Mouse (Mus musculus): ENCODE results near the gene Tbc1d30. TPM values are rescaled to one million over a fixed set of nuclear protein-coding genes. Genes with fewer than 3 reads are reported as not detected.

Gene Tbc1d30
- polyA plus RNA-seq, 1 experiment, result 0.23 TPM

GRCm38 (mm10) chr10:121282926-121283325 is 68.2 kb downstream of the Tbc1d30 start:
- TF ChIP-seq POLR2A (IDR thresholded peaks at IDR 0.05; ENCODE audit: low read depth, low read length), result no peak
- TF ChIP-seq CTCF (IDR thresholded peaks at IDR 0.05; ENCODE audit: borderline replicate concordance, insufficient read depth, low read length), result no peak
- Histone ChIP-seq H3K4me1 (ENCODE audit: control insufficient read depth, insufficient read depth, low read length) (peaks cover 9% of the 10 kb centered on the region), H3K4me3 (ENCODE audit: insufficient read depth, low read length) (no peak overlapping the region), H3K27ac (ENCODE audit: insufficient read depth, low read length) (no peak overlapping the region)

DNA sequence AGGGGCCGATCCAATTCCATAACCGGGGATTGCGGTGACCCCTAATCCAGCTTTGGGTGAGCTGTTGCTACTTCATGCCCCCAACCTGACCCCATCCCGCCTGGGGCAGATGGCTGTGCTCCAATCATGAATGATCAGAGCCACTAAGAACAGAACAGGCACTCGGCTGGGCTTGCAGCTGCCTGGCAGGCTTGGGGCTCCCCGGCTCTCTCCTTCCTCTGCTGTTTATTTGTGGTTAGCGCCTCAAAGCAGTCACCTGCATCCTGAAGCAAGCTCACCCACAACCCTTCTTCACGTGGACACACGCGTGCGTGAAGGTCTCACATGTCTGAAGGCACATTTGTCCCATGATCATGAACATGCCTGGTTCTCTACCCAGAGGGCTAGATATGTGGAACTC is 68.6 kb downstream of the Tbc1d30 start:
- no peak overlapping the region for H3K4me3 ChIP-seq (ENCODE audit: insufficient read depth, low read length)
- H3K27ac ChIP-seq (ENCODE audit: insufficient read depth, low read length), result no peak overlapping the region
- no peak for TF ChIP-seq POLR2A (IDR thresholded peaks at IDR 0.05; ENCODE audit: low read depth, low read length)
- TF ChIP-seq CTCF (IDR thresholded peaks at IDR 0.05; ENCODE audit: borderline replicate concordance, insufficient read depth, low read length), result no peak
- H3K4me1 ChIP-seq (ENCODE audit: control insufficient read depth, insufficient read depth, low read length), result peaks cover 9% of the 10 kb centered on the region

DNA sequence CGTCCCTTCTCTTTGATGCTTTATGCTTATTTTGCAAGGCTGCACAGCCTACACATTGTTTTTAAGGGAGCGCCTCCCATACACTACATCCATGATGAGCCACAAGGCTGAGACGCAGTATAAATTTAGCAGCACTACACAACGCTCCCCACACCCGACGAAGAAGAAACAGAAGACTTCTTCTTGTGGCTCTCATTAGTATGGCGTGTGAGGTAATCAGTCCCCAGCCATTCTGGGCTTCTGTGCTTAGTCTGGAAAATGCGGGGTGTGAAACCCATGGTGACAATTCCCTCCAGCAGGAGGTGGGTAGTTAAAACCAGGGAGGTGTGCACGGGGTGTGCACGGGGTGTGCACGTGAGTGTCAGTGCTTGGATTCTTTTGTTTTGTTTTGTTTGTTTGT is 70.1 kb downstream of the Tbc1d30 start:
- H3K27ac ChIP-seq (ENCODE audit: insufficient read depth, low read length), result no peak overlapping the region
- H3K4me1 ChIP-seq (ENCODE audit: control insufficient read depth, insufficient read depth, low read length), result peaks cover 9% of the 10 kb centered on the region
- TF ChIP-seq POLR2A (IDR thresholded peaks at IDR 0.05; ENCODE audit: low read depth, low read length) (no peak), CTCF (IDR thresholded peaks at IDR 0.05; ENCODE audit: borderline replicate concordance, insufficient read depth, low read length) (no peak)
- no peak overlapping the region for H3K4me3 ChIP-seq (ENCODE audit: insufficient read depth, low read length)

GRCm38 (mm10) chr10:121277022-121277471 is 74.0 kb downstream of the Tbc1d30 start:
- no peaks in the 10 kb centered on the region for H3K4me1 ChIP-seq (ENCODE audit: control insufficient read depth, insufficient read depth, low read length)
- TF ChIP-seq POLR2A (IDR thresholded peaks at IDR 0.05; ENCODE audit: low read depth, low read length) (no peak), CTCF (IDR thresholded peaks at IDR 0.05; ENCODE audit: borderline replicate concordance, insufficient read depth, low read length) (no peak)
- H3K4me3 ChIP-seq (ENCODE audit: insufficient read depth, low read length), result no peak overlapping the region
- no peak overlapping the region for H3K27ac ChIP-seq (ENCODE audit: insufficient read depth, low read length)

DNA sequence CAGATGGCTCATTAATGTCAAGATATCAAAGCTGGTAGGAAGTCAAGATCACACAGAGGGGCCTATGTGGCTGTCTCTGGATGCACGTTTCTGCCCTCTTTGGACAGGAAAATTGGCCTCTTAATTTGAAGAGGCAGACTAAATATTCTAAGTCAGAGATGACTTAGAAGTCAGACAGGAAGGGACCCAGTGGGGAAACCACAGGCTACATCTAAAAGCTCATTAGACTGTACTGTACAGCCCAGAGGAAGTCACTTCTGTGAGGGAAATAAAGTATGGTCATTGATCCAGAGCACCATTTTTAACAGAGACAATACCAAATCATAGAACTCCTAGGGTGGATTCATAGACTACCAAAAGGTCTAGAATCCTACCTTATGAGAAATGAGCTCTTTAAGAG is 76.1 kb downstream of the Tbc1d30 start:
- Histone ChIP-seq H3K4me3 (ENCODE audit: insufficient read depth, low read length) (no peak overlapping the region), H3K4me1 (ENCODE audit: control insufficient read depth, insufficient read depth, low read length) (no peaks in the 10 kb centered on the region), H3K27ac (ENCODE audit: insufficient read depth, low read length) (no peak overlapping the region)
- TF ChIP-seq CTCF (IDR thresholded peaks at IDR 0.05; ENCODE audit: borderline replicate concordance, insufficient read depth, low read length) (no peak), POLR2A (IDR thresholded peaks at IDR 0.05; ENCODE audit: low read depth, low read length) (no peak)

DNA sequence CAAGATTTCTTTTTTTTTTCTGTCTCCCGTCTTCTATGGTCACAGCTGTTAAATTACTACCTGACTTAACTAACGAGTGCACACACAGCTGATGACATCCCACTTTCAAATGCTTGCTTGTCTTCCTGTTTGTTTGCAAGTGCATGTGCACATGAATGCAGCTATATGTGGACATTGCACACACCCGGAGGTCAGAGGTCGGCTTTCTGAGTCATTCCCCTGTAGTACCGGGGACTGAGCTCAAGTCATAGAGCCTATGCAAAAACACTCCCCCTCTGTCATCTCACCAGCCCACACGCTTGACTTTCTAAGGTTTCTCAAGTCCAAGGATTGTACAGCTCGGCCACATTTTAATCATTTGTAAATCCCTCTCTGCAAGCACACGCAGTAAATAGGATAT is 80.1 kb downstream of the Tbc1d30 start:
- H3K4me1 ChIP-seq (ENCODE audit: control insufficient read depth, insufficient read depth, low read length), result no peaks in the 10 kb centered on the region
- H3K27ac ChIP-seq (ENCODE audit: insufficient read depth, low read length), result no peak overlapping the region
- no peak overlapping the region for H3K4me3 ChIP-seq (ENCODE audit: insufficient read depth, low read length)
- TF ChIP-seq POLR2A (IDR thresholded peaks at IDR 0.05; ENCODE audit: low read depth, low read length) (no peak), CTCF (IDR thresholded peaks at IDR 0.05; ENCODE audit: borderline replicate concordance, insufficient read depth, low read length) (no peak)

- TF ChIP-seq CTCF (IDR thresholded peaks at IDR 0.05; ENCODE audit: borderline replicate concordance, insufficient read depth, low read length) (no peak), POLR2A (IDR thresholded peaks at IDR 0.05; ENCODE audit: low read depth, low read length) (no peak)
- Histone ChIP-seq H3K27ac (ENCODE audit: insufficient read depth, low read length) (no peak overlapping the region), H3K4me3 (ENCODE audit: insufficient read depth, low read length) (no peak overlapping the region), H3K4me1 (ENCODE audit: control insufficient read depth, insufficient read depth, low read length) (no peaks in the 10 kb centered on the region)
These were observed 82.3 kb downstream of the Tbc1d30 start for GRCm38 (mm10) chr10:121268771-121269170.

DNA sequence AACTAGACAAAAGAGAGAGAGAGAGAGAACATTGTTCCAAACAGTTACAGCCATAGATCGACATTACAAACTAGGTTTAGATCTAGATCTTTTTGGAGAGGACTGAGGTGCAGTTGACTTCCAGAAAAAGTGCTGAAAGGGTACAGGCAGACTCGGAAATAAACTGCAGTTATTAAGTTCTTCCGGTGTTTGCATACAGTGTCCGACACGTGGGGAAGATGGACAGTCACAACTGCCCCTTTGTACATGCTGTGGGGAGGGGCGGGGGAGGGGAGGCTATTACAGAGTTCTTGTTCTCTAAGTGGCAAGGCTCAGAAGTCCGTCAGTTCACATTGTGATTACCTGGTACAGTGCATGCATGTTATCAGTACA is 86.9 kb downstream of the Tbc1d30 start:
- Histone ChIP-seq H3K4me1 (ENCODE audit: control insufficient read depth, insufficient read depth, low read length) (no peaks in the 10 kb centered on the region), H3K4me3 (ENCODE audit: insufficient read depth, low read length) (no peak overlapping the region), H3K27ac (ENCODE audit: insufficient read depth, low read length) (no peak overlapping the region)
- no peak for TF ChIP-seq CTCF (IDR thresholded peaks at IDR 0.05; ENCODE audit: borderline replicate concordance, insufficient read depth, low read length)
- TF ChIP-seq POLR2A (IDR thresholded peaks at IDR 0.05; ENCODE audit: low read depth, low read length), result no peak

DNA sequence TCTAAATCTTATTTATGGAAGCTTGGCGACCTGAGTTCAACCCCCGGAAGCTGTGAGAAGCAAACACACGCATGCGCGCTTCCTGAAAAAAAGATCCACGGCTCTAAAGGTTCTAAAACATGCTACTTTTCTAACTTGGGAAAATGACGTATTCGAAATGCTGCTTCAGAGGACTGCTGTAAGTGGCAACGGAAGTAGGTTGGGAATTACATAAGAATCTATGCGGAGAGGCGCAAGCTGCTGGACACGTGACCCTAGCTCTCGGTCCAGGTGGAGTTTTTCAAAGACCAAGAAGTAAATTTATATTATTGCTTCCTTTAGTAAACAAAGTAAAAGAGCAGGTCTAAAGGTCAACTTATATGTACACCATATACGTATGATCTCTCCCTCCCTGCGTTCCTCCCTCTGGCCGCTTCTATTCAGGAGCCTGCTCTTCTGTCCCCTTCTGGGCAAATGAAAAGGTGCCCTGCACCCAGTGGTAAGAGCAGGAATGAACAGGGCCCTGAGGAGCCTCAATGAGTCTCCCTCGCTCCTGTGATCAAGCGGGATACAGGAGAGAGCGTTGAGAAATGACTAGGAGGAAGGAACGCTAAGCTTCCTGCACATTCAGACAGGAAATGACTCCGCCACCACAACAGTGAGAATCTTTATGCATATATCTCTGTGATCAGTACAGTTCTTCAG is 87.4 kb downstream of the Tbc1d30 start:
- no peak overlapping the region for H3K4me3 ChIP-seq (ENCODE audit: insufficient read depth, low read length)
- H3K27ac ChIP-seq (ENCODE audit: insufficient read depth, low read length), result no peak overlapping the region
- no peaks in the 10 kb centered on the region for H3K4me1 ChIP-seq (ENCODE audit: control insufficient read depth, insufficient read depth, low read length)
- TF ChIP-seq CTCF (IDR thresholded peaks at IDR 0.05; ENCODE audit: borderline replicate concordance, insufficient read depth, low read length), result no peak
- TF ChIP-seq POLR2A (IDR thresholded peaks at IDR 0.05; ENCODE audit: low read depth, low read length), result no peak

- H3K4me1 ChIP-seq (ENCODE audit: control insufficient read depth, insufficient read depth, low read length), result no peaks in the 10 kb centered on the region
- no peak overlapping the region for H3K27ac ChIP-seq (ENCODE audit: insufficient read depth, low read length)
- H3K4me3 ChIP-seq (ENCODE audit: insufficient read depth, low read length), result no peak overlapping the region
- no peak for TF ChIP-seq POLR2A (IDR thresholded peaks at IDR 0.05; ENCODE audit: low read depth, low read length)
- TF ChIP-seq CTCF (IDR thresholded peaks at IDR 0.05; ENCODE audit: borderline replicate concordance, insufficient read depth, low read length), result no peak
These were observed 88.9 kb downstream of the Tbc1d30 start for GRCm38 (mm10) chr10:121262206-121262605.

All from embryonic fibroblast, embryonic 13.5 days (primary cell).